Mouse (Mus musculus) embryonic fibroblast, embryonic 13.5 days (primary cell): Measurements from ENCODE around the gene Slc25a13.

Experiments
- CTCF ChIP-seq: IDR thresholded peaks from 2 replicates; pipeline ENCODE4 v1.5.1; 2011; ENCODE audit warnings: mild to moderate bottlenecking, control low read depth, low read length, moderate library complexity, borderline replicate concordance; ENCODE audit not compliant: insufficient read depth
- POLR2A ChIP-seq: IDR thresholded peaks from 2 replicates; pipeline ENCODE4 v1.6.1; 2011; ENCODE audit warnings: low read depth, mild to moderate bottlenecking, control low read depth, low read length, moderate library complexity

DNA sequence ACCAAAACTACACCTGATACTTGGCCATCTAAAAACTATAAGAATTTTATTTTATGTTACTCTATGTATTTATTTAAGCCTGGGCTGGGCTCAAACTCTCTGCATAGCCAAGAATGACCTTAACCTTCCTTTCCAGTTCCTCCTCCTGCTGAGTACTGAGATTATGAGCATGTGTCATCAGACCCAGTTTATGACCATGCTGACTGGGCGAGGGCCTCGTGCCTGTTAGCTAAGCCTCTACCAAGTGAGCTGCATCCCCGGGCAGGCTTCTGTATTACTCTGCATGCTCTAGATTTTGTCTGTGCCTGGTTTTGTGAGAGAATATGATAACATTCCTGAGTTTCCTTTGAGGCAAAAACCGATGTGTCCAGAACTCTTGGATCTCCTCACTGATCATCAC is 96.1 kb downstream of the Slc25a13 start:
- TF ChIP-seq POLR2A (no peak), CTCF (no peak)
